Mouse (Mus musculus) gastrocnemius, postnatal 36 days (tissue): ENCODE results near the gene Rmnd5a. TPM values are rescaled to one million over a fixed set of nuclear protein-coding genes. Genes with fewer than 3 reads are reported as not detected.

Experiments used
- DNase-seq, 2 experiments: peaks; one replicate each; pipeline ENCODE4 v3.0.0; 2022
- intact Hi-C: fragments of 180-260 bp; cut with DNase I; formaldehyde crosslinking; loops from one replicate; pipeline ENCODE4 v1.15.1; 2025
- total RNA-seq, 2 experiments: library from RNA; stranded (reverse); gene quantifications; 2 replicates each; pipeline ENCODE4 v1.2.3; 2021

Rmnd5a gene
- total RNA-seq, 2 experiments from 2014 or later, result 94.6 to 109 TPM

DNA sequence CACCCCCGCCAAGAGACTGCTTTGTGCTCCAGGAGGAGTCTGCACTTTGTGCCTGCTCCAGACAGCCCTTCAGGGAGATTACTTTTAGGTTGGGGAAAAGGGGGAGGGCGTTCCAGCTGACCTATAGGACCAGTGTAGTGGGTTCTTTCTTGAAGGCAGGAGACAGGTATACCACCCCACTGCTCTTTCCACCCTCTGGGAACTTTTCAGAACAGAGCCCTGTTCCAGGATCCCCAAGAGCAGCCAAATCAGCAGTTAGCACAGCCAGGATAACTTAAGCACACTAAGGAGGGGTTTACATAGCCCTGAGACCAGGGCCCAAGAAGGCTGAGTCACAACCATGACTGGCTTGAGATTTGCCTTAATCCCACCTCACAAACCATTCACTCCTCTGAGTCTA lies 65.5 kb downstream of the Rmnd5a start:
- intact Hi-C loops, result no loop called here
- DNase-seq, result no peak

DNA sequence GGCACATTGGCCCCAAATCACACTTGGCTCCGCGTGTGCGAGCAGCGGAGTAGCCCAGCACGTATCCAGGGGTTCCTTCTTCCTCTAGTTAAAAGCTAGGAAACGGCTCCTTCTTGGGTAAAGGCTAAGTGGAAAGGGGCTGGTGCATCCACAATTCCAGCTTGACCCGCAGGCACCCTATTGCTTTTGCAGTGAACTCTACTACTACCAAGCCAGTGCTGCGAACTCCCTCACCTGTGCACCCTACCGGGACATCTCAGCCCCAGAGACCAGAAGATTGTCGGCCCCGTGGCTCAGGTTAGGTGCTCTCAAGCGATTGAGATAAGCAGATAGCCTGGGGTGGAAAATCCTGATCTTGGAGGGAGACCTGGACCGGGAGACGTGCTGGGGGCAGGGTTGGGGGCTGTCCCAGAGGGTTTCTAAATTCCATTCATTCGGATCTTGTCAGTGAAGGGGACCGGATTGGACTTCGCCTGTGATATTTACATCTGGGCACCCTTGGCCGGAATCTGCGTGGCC lies 66.1 kb downstream of the Rmnd5a start:
- no peak for DNase-seq
- intact Hi-C loops, result no loop called here

DNA sequence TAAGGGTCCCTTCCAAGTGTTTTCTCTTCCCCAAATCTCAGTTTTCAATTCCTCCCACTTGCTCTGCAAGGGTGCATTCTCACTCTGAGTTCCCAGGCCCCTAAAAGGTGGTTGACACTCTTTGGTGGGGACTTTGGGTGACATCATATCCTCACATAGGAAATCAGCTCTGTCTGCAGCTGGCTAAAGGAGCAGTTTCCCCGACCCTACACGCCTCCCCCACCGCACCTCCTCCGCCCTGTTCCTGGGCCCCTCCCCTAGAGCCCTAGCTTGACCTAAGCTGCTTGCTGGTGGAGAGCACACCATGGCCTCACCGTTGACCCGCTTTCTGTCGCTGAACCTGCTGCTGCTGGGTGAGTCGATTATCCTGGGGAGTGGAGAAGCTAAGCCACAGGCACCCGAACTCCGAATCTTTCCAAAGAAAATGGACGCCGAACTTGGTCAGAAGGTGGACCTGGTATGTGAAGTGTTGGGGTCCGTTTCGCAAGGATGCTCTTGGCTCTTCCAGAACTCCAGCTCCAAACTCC lies 67.1 kb downstream of the Rmnd5a start, which contains the start of gene Cd8a:
Gene Cd8a, plus strand, starts transcription at position 179 of the 527 bp plus-strand sequence.
- intact Hi-C loops, result no loop called here
- DNase-seq, result no peak

DNA sequence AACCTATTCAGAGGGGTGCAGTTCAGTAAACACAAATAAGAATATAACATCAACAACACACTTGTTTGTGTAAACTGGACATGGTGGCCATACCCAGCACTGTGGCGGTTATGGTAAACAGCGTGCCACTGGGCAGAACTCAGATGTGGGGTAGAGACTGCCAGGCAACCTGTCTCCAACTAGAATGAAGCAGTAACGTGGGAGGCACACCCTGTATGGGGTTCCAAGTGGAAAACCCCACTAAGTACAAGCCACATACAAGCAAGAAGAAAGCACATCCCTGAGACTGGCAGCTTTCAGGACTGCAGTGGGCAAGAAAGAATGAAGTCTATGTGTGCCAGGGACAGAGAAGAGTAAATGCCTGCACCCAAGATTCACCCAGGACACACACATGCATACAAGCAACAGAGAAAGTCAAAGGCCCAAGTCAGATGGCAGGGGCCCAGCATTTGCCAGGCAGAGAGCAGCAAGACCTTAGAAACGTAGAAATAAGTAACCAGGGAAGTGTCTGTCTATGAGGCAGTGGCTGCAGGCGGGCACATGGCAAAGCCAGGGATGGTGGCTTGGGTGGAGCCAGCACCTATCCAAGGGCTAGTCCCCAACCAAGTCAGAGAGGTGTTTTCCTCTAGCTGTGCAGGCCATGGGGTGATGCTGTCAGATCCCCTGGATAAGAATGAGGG lies 68.3 kb downstream of the Rmnd5a start:
- intact Hi-C loops, result no loop called here
- no peak for DNase-seq

DNA sequence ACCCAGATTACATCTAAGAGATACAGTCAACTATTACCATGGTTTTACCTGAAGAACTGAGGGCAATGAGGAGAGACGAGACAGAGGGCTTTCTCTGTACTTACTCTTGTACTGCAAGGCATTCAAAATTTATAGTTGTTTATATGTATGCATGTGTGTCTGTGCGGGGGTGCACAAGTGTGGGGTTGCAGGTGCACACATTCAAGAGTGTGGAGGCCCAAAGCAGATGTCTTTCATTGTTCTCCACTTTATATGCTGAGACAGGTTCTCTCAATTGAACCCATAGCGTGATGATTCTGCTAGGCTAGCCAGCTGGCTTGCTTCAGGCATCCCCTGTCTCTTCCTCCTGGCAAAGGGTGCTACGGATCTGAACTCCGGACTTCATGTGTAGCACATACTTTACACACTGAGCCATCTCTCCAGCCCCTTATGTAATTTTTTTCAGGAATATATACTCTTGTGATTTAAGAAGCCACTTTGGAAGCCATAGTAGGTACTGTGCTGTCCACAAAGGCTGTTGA lies 69.3 kb downstream of the Rmnd5a start:
- no peak for DNase-seq
- intact Hi-C loops, result no loop called here

DNA sequence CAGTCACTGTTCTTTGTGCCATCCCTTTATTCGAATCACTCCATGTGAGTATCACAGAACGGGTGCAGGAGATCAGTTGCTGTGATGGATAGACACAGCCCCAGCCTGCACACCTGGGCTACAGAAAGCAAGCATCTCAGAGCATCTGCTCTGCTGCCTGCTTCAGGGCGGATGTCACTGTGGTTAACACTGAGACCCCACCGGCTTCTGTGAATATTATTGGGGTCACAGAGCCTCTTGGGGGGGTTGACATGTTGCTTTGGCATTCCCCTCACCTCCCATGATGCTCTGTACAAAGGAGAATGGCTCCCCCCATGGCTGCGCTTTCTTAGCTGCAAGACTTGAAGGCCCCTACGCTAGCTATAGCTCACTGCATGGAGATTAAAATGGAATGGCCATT lies 71.0 kb downstream of the Rmnd5a start:
- DNase-seq, result no peak
- intact Hi-C loops, result no loop called here

DNA sequence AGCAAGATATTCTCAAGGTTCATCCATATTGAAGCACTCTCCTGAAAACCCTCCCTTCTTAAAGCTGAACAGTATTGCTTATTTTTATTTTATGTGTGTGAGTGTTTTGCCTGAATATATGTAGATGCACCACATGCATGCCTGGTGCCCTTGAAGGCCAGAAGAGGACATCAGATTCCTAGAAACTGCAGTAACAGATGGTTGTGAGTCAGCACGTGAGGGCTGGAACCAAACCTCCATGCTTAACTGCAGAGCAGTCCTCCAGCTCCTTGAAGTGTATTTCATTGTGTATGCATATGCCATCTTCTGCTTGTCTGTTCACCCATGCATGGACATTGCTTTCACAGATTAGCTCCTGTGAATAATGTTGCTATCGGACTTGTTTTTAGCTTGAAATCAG lies 76.4 kb downstream of the Rmnd5a start:
- intact Hi-C loops, result no loop called here
- no peak for DNase-seq

DNA sequence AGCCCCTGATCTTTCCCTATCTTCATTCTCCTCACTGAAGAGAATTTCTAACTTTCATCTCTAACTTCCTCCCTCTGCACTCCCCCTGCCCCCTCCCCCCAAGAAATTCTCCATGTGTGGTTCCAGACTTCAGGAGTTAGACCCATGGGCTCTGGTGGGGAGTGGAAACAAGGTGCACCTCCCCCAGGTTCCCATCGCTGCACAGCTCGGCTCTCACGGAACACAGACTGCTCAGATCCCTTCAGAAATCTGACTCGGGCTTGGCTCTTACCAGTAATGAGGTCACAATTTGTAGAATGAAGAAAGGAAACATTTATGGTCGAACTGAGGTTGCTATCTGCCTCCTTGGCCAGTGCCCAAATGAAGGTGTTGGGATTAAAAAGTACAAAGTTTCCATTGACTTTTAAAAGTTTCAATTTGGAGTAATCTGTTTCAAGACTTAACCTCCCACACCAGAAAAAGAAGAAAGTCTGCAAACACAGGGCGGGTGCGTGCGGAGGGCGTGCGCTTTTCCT lies 79.2 kb downstream of the Rmnd5a start:
- intact Hi-C loops, result no loop called here
- no peak for DNase-seq

DNA sequence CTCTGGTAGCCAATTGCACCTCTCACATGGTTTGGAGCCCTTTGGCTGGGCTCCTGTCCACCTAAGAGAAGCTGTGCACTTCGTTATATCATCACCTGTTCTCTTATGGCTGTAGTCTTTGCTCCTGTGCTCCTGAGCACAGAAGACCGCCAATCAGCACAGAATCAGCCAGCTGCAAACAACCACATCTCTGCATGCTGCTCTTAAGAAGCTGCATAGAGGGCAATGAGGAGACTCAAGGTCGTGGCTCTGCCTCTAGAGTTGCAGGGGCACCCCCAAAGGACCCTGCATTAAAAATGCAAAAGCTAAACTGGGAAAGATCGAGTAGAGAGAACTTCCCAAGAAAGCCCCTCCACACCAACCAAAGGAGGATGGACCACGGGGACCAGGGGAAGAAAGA lies 79.7 kb downstream of the Rmnd5a start:
- intact Hi-C loops, result no loop called here
- no peak for DNase-seq

DNA sequence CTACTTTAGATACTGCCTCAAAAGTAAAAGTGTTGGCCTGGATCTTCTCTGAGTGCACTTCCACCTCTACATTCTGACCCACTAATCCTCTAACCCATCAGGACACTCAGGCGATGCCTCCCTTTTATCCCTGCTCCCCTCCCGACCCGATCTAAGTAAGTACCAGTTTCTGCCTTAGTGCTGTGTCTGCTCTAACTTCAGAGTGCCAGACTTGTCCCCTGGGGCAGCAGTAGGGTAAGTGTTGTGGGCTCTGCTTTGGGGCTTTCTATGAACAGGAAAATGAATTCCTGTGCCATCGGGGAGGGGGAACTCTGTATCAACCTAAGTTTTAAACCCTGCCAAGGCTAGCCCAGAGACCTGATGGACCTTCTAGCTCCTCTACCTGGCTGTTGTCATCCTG lies 80.2 kb downstream of the Rmnd5a start:
- no peak for DNase-seq
- intact Hi-C loops, result no loop called here

DNA sequence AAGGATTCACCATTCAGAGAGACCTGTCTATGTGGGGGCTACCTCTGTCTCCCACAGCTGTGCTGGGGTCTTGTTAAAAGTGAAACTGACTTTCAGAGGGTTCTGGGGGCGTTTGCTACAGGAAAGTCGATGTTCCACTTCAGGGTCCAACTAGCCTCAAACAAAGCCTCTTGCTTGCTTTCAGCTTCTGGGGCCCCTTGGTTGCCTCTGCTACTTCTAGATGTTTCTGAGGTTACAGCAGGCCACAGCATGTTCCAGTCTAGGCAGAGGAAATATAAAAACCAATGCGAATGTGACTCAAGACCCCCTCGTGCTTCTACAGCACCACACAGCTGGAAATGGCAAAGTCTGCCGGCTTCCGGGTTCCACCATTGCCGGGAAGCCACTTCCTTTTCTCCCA lies 82.9 kb downstream of the Rmnd5a start:
- intact Hi-C loops, result no loop called here
- no peak for DNase-seq

DNA sequence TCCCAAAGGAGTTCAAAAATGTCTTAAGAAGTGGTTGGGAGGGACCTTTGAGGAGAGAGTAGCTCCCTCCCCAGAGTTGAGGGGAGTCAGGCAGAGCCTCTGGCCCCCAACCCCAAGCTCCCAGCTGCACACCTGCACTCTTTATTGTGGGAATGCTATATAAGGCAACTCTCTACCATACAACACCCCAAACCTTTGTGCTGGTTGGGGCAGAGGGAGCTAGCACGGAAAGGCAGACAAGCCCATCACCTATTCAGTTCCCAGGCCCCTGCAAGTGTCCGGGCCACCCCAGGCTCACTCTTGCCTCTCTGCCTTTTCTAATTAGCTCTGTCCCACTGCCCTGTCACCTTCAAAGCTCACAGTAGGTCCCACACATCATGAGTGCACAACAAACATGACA lies 86.7 kb downstream of the Rmnd5a start:
- no peak for DNase-seq
- intact Hi-C loops, result no loop called here

DNA sequence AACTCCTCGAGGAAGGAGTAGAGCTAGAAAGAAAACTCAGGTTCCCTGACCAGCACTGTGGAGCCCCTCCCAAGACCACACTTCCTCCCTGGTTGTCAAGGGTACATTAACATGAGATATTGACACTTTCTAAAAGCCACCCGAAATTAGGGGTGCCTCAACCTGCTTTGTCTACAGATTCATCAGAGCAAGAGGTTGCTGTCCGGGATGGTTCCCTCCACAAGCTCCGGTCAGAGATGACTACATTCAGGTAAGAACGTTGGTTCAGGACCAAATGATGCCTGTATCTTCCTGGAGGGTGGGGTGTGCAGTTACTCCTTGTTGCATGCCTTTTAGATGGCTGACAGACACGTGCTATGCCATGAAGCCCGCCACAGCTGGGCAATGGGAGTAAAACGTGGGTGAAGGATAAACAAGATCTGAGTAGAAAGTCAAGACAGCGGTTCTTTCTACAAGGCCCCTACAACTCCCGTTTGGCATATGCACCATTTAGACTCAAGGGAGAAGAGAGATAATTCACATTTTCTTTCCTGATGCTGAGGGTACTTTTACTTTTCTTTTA lies 87.5 kb downstream of the Rmnd5a start:
- no peak for DNase-seq
- intact Hi-C loops, result no loop called here

DNA sequence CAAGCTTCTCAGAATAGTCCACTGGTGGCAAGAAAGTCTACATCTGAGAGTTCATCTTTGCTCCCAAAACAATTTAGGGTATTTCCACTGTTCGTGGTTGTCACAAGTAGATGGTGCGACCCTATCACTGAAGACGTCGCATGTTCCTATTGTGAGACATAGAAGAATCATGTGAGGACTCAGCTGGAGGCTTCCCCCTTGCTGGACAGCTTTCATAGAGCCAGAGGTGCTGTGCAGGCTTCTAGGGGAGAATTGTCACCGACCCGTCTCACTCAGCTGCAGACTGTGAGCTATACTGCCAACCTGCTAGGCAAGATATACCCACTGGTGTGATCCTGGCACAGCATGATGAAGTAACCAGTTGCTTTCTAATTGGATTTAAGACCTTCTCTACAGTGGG lies 88.2 kb downstream of the Rmnd5a start:
- no peak for DNase-seq
- intact Hi-C loops, result no loop called here

DNA sequence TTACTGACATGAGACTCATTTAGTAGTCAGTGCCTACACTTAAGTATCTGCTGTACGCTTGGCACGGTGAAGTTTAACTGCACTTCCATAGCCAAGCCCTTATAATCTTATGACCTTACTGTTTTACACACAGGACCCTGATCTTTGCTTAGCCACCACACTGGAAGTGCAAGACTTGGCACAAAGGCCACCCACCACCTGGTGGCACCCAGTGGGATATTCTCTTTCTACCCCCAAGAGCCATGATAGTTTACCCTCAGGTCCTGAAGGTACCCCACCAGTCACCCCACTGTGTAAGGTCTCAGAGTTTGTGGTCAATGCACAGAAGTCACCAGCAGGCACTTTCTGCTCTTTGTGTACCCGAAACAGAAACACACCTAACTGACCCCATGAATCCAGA lies 89.2 kb downstream of the Rmnd5a start:
- DNase-seq, result no peak
- intact Hi-C loops, result no loop called here

DNA sequence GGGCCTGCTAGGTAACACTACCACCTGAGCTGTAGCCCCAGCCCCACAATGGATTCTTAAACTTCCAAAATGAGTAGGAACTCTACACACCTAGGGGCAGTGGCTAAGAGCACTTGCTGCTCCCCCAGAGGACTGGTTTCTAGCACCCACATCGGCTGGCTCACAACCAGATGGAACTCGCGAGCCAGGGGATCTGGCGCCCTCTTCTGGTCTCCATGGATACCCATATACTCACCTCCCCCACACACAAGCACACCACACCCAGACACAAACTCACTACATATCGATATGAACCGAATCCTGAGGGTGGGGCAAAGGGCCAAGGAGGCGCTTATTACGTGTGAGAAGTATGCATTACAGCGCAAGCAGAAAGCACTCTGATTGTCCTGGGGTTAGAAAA lies 92.4 kb downstream of the Rmnd5a start:
- DNase-seq, result no peak
- intact Hi-C loops, result no loop called here

DNA sequence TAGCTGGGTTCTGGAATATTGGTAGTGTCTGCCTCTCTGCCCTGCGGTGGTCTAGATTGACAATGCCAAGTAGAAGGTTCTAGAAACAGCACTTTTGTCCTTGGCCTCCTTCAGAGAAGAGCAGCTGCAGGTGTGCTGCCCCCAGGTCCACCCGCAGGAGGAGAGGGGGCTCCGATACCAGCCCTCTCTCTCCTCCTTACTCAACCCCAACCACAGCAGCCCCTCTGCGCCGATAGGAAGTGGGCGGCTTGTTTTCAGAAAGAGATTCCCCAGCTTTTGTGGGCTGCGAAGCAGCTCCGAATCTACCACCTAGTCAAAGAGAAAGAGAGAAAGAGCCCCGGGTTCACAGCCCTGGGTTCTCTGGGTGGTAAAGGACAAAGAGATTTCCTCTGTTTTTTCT lies 99.3 kb downstream of the Rmnd5a start:
- intact Hi-C loops, result no loop called here
- DNase-seq, result no peak

DNA sequence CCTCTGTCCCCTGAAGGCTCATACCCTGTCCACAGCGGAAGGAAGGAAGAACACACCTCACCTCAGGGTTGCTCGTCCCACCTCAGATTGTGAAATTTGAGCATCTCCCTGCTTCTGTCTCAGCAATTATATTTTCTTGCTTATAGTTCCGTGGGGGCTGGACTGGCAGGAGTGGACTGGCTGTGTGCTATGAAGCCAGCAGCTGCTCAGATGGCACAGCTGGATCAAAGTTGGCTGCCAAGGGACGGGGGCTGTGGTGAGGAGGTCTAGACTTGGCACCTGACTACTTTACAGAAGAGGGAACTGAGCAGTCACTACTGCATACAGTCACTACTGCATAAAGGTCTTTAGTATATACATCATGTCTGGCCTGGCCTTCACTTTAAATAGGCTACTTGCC lies 101.1 kb downstream of the Rmnd5a start:
- DNase-seq, result no peak
- intact Hi-C loops, result no loop called here

DNA sequence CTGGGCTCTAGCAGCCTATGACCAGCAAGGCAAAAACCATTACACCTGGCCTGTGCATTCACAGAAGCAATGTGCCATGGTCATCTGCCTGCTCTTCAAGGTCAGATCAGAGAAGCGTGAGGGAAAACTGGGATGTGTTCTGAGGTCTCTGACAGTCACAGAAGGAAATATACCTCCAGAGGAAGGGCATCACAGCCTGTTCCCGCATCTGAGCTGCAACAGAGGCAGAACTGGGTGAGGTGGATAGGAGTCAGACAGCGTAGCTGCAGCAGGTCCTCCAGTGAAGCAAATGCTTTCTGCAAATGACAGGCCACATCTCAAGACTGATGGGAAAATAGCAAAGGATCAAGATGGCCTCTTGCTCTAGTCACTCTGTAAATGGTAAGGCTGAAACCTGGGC lies 101.5 kb downstream of the Rmnd5a start:
- DNase-seq, result no peak
- intact Hi-C loops, result no loop called here
